Mouse (Mus musculus): ENCODE measurements around the gene Arr3. TPM values are rescaled to one million over a fixed set of nuclear protein-coding genes. Genes with fewer than 3 reads are reported as not detected.
A peak's percentile ranks its signal among the peaks of the same experiment; 100 is the strongest.

Gene Arr3
- polyA plus RNA-seq, 1 experiment from 2014 or later = 0.21 TPM

GRCm38 (mm10) chrX:100625802-100626793, 20.8 kb downstream of the Arr3 start, which contains the start of gene Pdzd11:
Gene Pdzd11 (minus strand): TSS chrX:100626568.
- H3K4me2 ChIP-seq = peak within 1 kb of the TSS; percentile 75
- H3K27me3 ChIP-seq = no peaks in the 10 kb centered on the region
- peak within 1 kb of the TSS; percentile 77; the same call in 1 of the 2 replicates for H3K27ac ChIP-seq (replicated peaks)
- no peaks in the 10 kb centered on the region for H3K9me3 ChIP-seq
- H3K4me1 ChIP-seq (replicated peaks) = peaks cover 11% of the 10 kb centered on the region; the same call in 1 of the 2 replicates
- H3K36me3 ChIP-seq = no peaks in the 10 kb centered on the region
- WGBS = 18% methylated on average over 62 of the region's 62 CpGs
- H3K9ac ChIP-seq = peak within 1 kb of the TSS; percentile 57
- peak within 1 kb of the TSS; percentile 53 for H3K4me3 ChIP-seq
- ATAC-seq (ENCODE audit: low FRiP score, low read depth) = peak; percentile 100

- H3K27ac ChIP-seq (replicated peaks) = no peak overlapping the region
- H3K27me3 ChIP-seq = no peaks in the 10 kb centered on the region
- no peak overlapping the region for H3K4me2 ChIP-seq
- H3K4me1 ChIP-seq (replicated peaks) = peaks cover 11% of the 10 kb centered on the region; the same call in 1 of the 2 replicates
- ATAC-seq (ENCODE audit: low FRiP score, low read depth) = no peak
- WGBS = 91% methylated on average over 2 of the region's 2 CpGs
- no peak overlapping the region for H3K4me3 ChIP-seq
- H3K36me3 ChIP-seq = no peaks in the 10 kb centered on the region
- no peaks in the 10 kb centered on the region for H3K9me3 ChIP-seq
- no peak overlapping the region for H3K9ac ChIP-seq
These were observed 23.8 kb downstream of the Arr3 start for GRCm38 (mm10) chrX:100629076-100629475.

GRCm38 (mm10) chrX:100638477-100638876, 33.2 kb downstream of the Arr3 start:
- no peak overlapping the region for H3K27ac ChIP-seq (replicated peaks)
- 93% methylated on average over 8 of the region's 8 CpGs for WGBS

GRCm38 (mm10) chrX:100652848-100653247, 47.6 kb downstream of the Arr3 start:
- H3K4me2 ChIP-seq = no peak overlapping the region
- no peak overlapping the region for H3K27ac ChIP-seq (replicated peaks)
- no peak overlapping the region for H3K9ac ChIP-seq
- H3K27me3 ChIP-seq = no peaks in the 10 kb centered on the region
- ATAC-seq (ENCODE audit: low FRiP score, low read depth) = no peak
- no peak overlapping the region for H3K4me3 ChIP-seq
- no peaks in the 10 kb centered on the region for H3K4me1 ChIP-seq (replicated peaks)
- H3K36me3 ChIP-seq = no peaks in the 10 kb centered on the region
- H3K9me3 ChIP-seq = no peaks in the 10 kb centered on the region

More at GRCm38 (mm10) chrX:100638477-100638876, 33.2 kb downstream of the Arr3 start:
- Histone ChIP-seq H3K4me3 (no peak overlapping the region), H3K9me3 (no peaks in the 10 kb centered on the region), H3K36me3 (no peaks in the 10 kb centered on the region), H3K9ac (no peak overlapping the region), H3K27me3 (no peaks in the 10 kb centered on the region), H3K4me1 (replicated peaks) (no peaks in the 10 kb centered on the region), H3K4me2 (no peak overlapping the region)
- ATAC-seq (ENCODE audit: low FRiP score, low read depth) = no peak

GRCm38 (mm10) chrX:100664825-100665224, 59.5 kb downstream of the Arr3 start:
- no peaks in the 10 kb centered on the region for H3K36me3 ChIP-seq
- ATAC-seq (ENCODE audit: low FRiP score, low read depth) = no peak
- H3K27ac ChIP-seq (replicated peaks) = no peak overlapping the region
- H3K4me3 ChIP-seq = no peak overlapping the region
- 94% methylated on average over 2 of the region's 2 CpGs for WGBS
- no peaks in the 10 kb centered on the region for H3K9me3 ChIP-seq
- H3K4me1 ChIP-seq (replicated peaks) = no peaks in the 10 kb centered on the region
- H3K9ac ChIP-seq = no peak overlapping the region
- H3K27me3 ChIP-seq = no peaks in the 10 kb centered on the region
- H3K4me2 ChIP-seq = no peak overlapping the region

Other genes starting within 250 kb of the Arr3 start
- not detected in 2 replicates for gene Otud6a, start 176.5 kb upstream of the Arr3 start, polyA plus RNA-seq (2015; fragmentation: Nextera tagmentation; extraction: Ambion mirVana)
- gene Awat2, start 162.8 kb upstream of the Arr3 start, polyA plus RNA-seq (2015; fragmentation: Nextera tagmentation; extraction: Ambion mirVana) = 0.08 and 0.16 TPM in 2 replicates
- 22.7 and 26.8 TPM in 2 replicates for gene Igbp1, start 111.2 kb upstream of the Arr3 start, polyA plus RNA-seq (2015; fragmentation: Nextera tagmentation; extraction: Ambion mirVana)
- not detected in 2 replicates for gene Dgat2l6, start 80.7 kb upstream of the Arr3 start, polyA plus RNA-seq (2015; fragmentation: Nextera tagmentation; extraction: Ambion mirVana)
- not detected in 2 replicates for gene Awat1, start 33.2 kb upstream of the Arr3 start, polyA plus RNA-seq (2015; fragmentation: Nextera tagmentation; extraction: Ambion mirVana)
- not detected in 2 replicates for gene P2ry4, start 10.6 kb upstream of the Arr3 start, polyA plus RNA-seq (2015; fragmentation: Nextera tagmentation; extraction: Ambion mirVana)
- gene Kif4, start 20.2 kb downstream of the Arr3 start, polyA plus RNA-seq (2015; fragmentation: Nextera tagmentation; extraction: Ambion mirVana) = 5.6 and 7.1 TPM in 2 replicates
- 97.5 and 101 TPM in 2 replicates for gene Pdzd11, start 21.1 kb downstream of the Arr3 start, polyA plus RNA-seq (2015; fragmentation: Nextera tagmentation; extraction: Ambion mirVana)
- gene Gdpd2, start 124.4 kb downstream of the Arr3 start, polyA plus RNA-seq (2015; fragmentation: Nextera tagmentation; extraction: Ambion mirVana) = 34.4 and 40.3 TPM in 2 replicates
- 4.4 and 4.9 TPM in 2 replicates for gene Dlg3, start 162.2 kb downstream of the Arr3 start, polyA plus RNA-seq (2015; fragmentation: Nextera tagmentation; extraction: Ambion mirVana)

Measured in hindbrain, embryonic 15.5 days (tissue).